Mouse (Mus musculus) T-helper 17 cell (primary cell): ENCODE results near the gene Tnnt1.
"Not testable (repeated sequence)": the region's sequence is repeated elsewhere in the genome, so short reads cannot be mapped to it uniquely, and the experiment has no call there.

Source experiments
- in situ Hi-C, 2 experiments: fragments of 300-600 bp; cut with MboI, MseI; formaldehyde crosslinking; loops; 1 replicate in 1 of 2; 2 replicates in 1 of 2; pipeline ENCODE4 v1.15.1; 2025; ENCODE audit warnings: high pct_unique_total_duplicates in 2 of 2

Gene Tnnt1

GRCm38 (mm10) chr7:4516332-4517050, at the start of gene Tnnt1:
Tnnt1 (minus strand) TSS chr7:4516382.
- in situ Hi-C loops = no loop called here

- in situ Hi-C loops = no loop called here
Measured at GRCm38 (mm10) chr7:4562660-4563059, 46.5 kb upstream of the Tnnt1 start.

GRCm38 (mm10) chr7:4557167-4557560, 41.0 kb upstream of the Tnnt1 start:
- in situ Hi-C loops = no loop called here

- in situ Hi-C loops = no loop called here
Measured at GRCm38 (mm10) chr7:4556256-4557166, 40.3 kb upstream of the Tnnt1 start.

GRCm38 (mm10) chr7:4547221-4547641, 31.0 kb upstream of the Tnnt1 start, which contains the start of gene Syt5:
Syt5 (minus strand) TSS chr7:4547541.
- in situ Hi-C loops = loop anchor here in 1 of 2 experiments (5.0 kb wide), 1 partner anchor 380 kb away; the partner anchor contains the start of gene Ssc5d

GRCm38 (mm10) chr7:4546591-4547131, 30.5 kb upstream of the Tnnt1 start:
- in situ Hi-C loops = loop anchor here in 1 of 2 experiments (5.0 kb wide), 1 partner anchor 381 kb away; the partner anchor contains the start of gene Ssc5d

- in situ Hi-C loops = loop anchor here in 1 of 2 experiments (5.0 kb wide), 1 partner anchor 381 kb away; the partner anchor contains the start of gene Ssc5d
Measured at GRCm38 (mm10) chr7:4546050-4546449, 29.9 kb upstream of the Tnnt1 start.

- in situ Hi-C loops = no loop called here
Measured at GRCm38 (mm10) chr7:4542013-4542412, 25.8 kb upstream of the Tnnt1 start.

- in situ Hi-C loops = no loop called here
Measured at GRCm38 (mm10) chr7:4541344-4541743, 25.2 kb upstream of the Tnnt1 start.

GRCm38 (mm10) chr7:4539019-4539418, 22.8 kb upstream of the Tnnt1 start:
- in situ Hi-C loops = loop anchor here in 1 of 2 experiments (5.0 kb wide), 1 partner anchor 63 kb away; the partner anchor contains the start of gene Ptprh

- in situ Hi-C loops = loop anchor here in 1 of 2 experiments (5.0 kb wide), 1 partner anchor 65 kb away; the partner anchor contains the start of gene Ptprh
Measured at GRCm38 (mm10) chr7:4537181-4537580, 21.0 kb upstream of the Tnnt1 start.

GRCm38 (mm10) chr7:4536369-4536768, 20.2 kb upstream of the Tnnt1 start:
- in situ Hi-C loops = loop anchor here in 1 of 2 experiments (5.0 kb wide), 1 partner anchor 66 kb away; the partner anchor contains the start of gene Ptprh

- in situ Hi-C loops = no loop called here
Measured at GRCm38 (mm10) chr7:4532005-4532729, 16.0 kb upstream of the Tnnt1 start, which contains the start of gene Dnaaf3. Dnaaf3 (minus strand) TSS chr7:4532453.

GRCm38 (mm10) chr7:4530166-4530565, 14.0 kb upstream of the Tnnt1 start:
- in situ Hi-C loops = not testable (repeated sequence)

- in situ Hi-C loops = loop anchor here in 1 of 2 experiments (10.0 kb wide), 1 partner anchor 232 kb away; no protein-coding TSS in a partner anchor
Measured at GRCm38 (mm10) chr7:4527302-4527689, 11.1 kb upstream of the Tnnt1 start.

- in situ Hi-C loops = loop anchor here in 1 of 2 experiments (10.0 kb wide), 1 partner anchor 232 kb away; no protein-coding TSS in a partner anchor
Measured at GRCm38 (mm10) chr7:4526341-4527301, 10.4 kb upstream of the Tnnt1 start.

- in situ Hi-C loops = loop anchor here (5.0 to 10.0 kb wide), 3 partner anchors 87 to 230 kb away; no protein-coding TSS in a partner anchor
Measured at GRCm38 (mm10) chr7:4524212-4524922, 8.2 kb upstream of the Tnnt1 start, which contains the start of gene Tnni3. Tnni3 (minus strand) TSS chr7:4524229.
